Mouse (Mus musculus): ENCODE measurements around the gene Plppr3. TPM values are rescaled to one million over a fixed set of nuclear protein-coding genes. Genes with fewer than 3 reads are reported as not detected.
"Not testable (repeated sequence)": the region's sequence is repeated elsewhere in the genome, so short reads cannot be mapped to it uniquely, and the experiment has no call there.

Gene Plppr3
- total RNA-seq, 1 experiment from 2014 or later, result 0.49 TPM

DNA sequence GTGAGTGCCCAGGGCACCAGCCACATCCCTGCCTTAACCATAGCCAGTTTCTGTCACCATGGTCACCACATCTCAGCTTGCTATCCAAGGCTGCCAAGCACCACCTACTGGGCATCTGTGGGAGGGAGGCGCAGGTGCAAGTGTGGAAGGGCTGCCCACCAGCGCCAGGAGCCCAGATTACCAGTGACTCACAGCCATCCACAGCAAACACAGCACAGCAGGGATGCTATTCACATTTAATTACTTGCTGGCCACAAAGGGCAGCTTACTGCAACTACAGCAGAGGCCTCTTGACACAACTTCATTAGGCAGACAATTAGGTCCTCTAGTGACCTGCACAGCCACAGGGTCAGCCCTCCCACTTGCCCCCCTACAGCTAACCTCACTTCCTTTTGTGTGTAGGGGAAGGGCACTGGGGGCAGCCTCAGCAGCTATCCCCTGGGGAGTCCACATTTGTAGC lies 26.5 kb upstream of the Plppr3 start:
- DNase-seq, result no peak

DNA sequence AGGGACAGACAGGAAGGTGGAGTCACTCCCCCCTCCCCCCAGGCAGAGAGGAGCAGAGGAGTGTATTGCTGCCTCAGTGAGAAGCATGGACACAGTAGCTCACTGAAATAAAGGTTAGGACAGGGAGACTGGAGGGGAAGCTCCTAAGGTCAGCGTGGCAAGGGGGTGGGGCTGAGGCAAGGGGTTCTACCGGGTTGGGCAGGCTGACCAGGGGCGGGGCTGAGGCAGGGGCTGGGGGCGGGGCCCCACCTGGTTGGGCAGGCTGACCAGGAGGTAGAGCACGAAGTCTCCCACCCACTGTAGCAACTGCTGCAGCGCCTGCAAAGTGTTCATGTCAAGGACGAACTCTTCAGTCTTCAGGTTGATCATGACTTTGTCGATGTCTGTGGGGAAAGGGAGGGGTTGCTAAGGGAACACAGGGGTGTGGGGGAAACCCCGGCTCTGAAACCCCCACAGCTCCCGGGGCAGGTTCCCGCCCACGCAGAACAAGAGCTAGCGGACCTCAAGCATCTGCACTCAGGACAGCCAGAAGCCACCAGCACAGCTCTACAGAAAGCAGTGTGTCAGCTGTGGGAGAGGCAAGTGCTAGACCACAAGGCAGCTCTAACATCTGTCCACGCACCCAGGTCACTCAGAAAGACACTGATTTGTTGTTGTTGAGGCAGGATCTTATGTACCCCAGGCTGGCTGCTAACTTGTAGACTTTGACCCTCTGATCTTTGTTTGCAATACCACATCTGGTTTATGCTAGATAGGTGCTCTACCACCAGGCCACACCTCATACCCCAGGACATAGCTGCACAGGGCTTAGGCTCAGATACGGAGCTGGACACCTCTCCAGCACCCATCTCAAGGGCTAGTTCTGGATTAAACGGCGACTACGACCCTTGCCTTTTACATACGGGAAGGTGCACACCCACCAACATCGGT lies 23.1 kb upstream of the Plppr3 start:
- DNase-seq, result no peak

DNA sequence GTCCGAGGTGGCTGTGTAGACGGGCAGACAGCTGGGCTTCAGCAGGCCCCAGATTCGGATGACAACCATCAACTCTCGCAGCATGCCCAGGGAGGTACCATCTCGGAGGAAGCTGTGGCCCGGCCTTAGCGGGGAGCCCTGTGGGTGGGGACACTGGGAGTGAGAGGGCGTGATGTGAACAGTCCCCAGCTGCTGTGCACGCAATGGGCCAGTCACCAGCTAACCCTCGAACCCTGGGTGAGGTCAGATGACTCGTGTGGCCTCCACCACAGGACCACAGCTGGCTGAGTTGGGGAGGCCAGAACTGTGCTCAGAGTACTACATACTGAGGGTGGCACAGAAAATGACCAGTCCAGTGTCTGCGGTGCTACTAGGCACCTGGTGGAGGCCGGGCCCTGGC lies 22.4 kb upstream of the Plppr3 start:
- no peak for DNase-seq

DNA sequence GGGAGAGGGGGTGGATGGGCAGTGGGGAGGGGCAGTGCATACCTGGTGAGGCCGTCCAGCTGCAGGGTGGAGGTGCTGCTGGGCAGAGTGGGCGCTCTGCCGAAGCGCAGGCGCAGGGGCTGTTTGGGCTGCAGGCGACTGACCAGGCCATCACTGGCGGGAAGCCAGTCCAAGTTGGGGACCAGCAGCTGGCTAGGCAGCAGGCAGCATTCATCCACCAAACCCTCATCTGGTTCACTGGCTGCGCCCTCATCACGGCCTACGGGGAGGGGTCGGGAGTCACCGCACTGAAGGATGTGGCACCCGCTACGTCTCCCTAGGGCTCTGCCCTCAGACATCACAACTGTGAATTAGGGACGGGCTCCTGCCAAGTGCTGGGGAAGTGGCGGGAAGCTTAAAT lies 21.9 kb upstream of the Plppr3 start:
- no peak for DNase-seq

- DNase-seq, result peak; percentile 82
These were observed 18.2 kb upstream of the Plppr3 start for GRCm38 (mm10) chr10:79892451-79893118.

DNA sequence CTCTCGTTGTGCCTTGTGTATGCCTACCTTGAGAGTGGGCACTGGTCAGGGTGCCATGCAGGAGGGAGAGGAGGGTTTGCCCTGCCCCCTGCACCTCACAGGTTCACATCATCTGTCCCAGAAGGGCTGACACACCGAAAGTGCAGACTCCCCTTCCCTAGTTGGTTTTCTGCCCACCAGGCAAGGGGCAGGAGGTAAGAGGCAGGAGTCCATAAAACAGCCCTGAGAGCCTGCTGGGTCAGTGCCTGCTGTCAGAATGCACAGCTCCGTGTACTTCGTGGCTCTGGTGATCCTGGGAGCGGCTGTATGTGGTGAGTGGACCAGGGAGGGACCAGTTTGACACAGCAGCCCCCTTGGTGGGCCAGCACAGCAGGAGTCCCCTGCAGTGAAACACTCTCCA lies 16.2 kb upstream of the Plppr3 start, which contains the start of gene Cfd:
TSS of gene Cfd (plus strand) at position 184 of the 400 bp plus-strand sequence.
- DNase-seq, result no peak

DNA sequence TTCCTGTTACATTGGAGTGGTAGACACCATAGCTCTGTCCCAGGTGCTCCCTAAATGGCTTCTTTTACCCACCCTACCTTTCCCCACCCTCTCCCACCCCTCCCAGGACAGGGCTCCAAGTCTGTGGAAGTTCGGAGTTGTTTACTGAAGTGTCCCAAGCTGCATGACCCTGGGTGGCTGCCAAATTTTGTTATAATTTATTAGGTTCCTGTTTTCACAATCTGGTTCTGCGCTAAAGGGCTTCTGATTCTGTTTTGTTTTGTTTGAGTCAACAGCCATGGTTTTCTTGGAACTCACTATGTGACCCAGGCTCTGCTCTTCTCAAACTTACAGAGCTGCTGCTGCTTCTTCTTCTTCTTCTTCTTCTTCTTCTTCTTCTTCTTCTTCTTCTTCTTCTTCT lies 15.0 kb upstream of the Plppr3 start:
- no peak for DNase-seq

DNA sequence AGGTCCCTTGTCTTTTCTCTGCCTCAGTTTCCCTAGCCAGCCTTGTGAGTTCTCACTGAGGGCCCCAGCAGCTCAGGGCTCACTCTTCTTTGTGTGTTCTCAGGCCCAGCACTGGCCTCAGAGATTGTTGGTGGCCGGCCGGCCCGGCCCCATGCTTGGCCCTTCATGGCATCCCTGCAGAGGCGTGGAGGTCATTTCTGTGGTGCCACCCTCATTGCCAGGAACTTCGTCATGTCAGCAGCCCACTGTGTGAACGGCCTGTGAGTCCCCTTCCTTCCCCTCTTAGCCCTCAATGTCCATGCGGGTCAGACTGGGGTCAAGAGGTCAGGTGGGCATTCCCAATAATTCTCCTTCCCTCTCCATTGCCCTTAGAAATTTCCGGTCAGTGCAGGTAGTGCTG lies 12.2 kb upstream of the Plppr3 start:
- DNase-seq, result no peak

DNA sequence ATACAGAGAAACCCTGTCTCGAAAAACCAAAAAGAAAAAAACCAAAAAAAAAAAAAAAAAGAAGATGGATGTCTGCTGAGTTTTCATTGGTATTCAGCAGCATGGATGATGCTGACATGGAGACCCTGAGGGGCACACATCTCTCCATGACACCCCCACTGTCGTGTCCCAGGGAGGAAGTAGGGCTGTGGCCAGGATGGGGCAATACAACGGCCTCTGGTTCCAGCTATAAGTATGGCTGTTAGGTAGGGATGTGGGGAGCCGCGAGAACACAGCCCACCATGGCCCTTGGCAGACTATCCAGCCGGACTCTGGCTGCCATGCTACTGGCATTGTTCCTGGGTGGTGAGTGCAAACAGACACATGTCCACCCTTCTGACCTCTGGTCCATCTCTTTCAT lies 11.6 kb upstream of the Plppr3 start, which contains the start of gene Elane:
TSS of gene Elane (plus strand) at position 194 of the 400 bp plus-strand sequence.
- no peak for DNase-seq

DNA sequence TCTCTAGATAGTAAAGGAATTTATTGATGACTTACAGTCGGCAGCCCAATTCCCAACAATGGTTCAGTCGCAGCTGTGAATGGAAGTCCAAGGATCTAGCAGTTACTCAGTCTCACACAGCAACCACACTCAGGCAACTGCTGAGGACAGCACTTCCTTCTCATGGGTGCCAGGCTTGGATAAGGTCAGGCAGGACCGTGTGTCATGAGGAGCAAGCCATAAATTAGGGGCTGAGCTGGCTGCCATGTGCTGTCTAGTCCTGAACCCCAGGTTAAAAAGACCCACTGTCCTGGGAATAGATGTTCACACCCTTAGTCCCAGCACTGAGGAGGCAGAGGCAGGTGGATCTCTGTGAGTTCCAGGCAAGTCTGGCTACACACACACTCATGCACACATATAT lies 10.5 kb upstream of the Plppr3 start:
- DNase-seq, result not testable (repeated sequence)

DNA sequence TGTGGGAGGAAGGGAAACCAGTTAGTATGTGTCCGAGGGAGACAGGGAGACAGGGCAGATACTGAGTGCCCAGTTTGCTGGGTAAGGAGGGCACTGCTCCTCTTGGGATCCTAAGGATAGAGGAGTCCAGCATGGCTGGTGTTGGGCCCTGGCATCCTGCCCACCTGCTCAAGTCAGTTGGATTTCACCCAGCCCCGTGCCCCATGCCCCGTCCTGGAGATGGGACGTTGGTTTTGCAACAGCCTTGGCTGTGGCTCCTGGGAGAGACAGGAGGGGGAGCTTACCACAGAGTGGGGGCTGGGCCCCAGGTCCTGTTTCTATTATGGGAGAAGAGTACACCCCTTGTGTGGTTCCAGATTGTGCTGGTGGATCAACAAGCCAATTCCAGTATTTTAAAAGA lies 10.0 kb upstream of the Plppr3 start:
- peak; percentile 85 for DNase-seq

DNA sequence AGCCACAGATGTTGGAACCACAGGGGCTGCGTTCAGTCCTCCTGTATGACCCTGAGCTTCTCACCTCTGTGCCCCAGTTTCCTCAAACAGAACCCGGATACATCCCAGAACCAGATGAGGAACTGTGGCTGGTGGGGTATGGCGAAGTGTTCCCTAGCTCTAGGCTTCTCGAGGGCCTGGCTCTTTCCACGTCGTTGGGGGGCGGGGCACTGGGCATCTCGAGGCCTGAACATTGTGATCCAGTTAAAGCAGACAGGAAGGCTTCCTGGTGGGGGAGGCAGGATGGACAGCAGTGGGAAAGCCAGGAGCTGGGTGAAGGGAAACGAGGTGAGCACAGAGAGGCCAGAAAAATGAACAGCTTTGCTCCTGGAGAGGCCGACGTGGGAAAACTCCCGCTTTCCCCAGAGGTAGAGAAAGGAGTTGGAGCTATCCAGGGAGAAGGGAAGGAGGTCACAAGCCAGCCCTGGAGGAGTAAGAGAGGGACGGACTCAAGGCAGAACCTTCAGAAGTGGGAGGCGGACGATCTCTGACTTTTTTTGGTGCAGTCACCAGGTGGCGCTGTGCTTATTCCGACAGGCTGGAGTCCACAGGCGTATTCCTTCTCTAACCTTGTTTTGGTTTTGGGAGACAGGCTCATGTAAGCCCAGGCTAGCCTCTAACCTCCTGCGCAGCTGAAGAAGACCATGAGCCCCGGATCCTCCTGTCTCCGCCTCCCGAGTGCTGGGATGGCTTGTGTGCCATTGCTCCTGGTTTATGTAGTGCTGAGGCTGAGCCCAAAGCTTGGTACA lies 9.1 kb upstream of the Plppr3 start:
- DNase-seq, result peak; percentile 83

DNA sequence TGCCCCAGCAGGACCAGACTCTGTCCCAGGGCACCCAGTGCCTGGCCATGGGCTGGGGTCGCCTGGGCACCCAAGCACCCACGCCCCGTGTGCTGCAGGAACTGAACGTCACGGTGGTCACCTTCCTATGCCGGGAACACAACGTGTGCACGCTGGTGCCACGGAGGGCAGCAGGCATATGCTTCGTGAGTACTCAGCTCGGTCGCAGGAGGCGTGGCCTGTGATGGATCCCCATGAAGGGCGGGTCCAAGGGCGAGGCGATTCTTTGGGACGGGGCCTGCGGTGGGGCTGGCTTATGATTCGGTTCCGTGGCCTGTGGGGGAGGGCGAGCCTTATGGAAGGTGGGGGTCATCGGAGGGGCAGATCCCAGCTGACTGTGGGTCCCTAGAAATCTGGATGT lies 7.5 kb upstream of the Plppr3 start:
- no peak for DNase-seq

DNA sequence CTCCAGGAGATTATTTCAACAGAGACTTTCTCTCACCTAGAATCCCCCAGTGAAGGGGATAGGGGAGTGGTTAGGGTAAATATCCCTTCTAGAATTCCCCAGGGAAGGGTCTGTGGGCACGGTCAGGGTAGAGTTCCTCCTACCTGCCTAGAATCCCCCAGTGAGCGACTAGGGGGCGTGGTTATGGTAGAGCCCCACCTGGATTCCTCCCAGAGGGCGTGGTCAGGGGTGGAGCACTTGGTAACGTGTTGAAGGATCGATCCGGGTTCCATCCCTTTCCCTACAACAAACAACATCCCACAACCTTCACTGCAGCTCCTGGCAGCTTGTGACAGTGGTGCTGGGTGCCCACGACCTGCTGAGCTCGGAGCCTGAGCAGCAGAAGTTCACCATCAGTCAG lies 6.3 kb upstream of the Plppr3 start:
- DNase-seq, result no peak

- no peak for DNase-seq
These were observed 5.1 kb upstream of the Plppr3 start for GRCm38 (mm10) chr10:79879527-79879926.

- DNase-seq, result no peak
These were observed 3.3 kb upstream of the Plppr3 start for GRCm38 (mm10) chr10:79877757-79878156.

GRCm38 (mm10) chr10:79877174-79877573 lies 2.7 kb upstream of the Plppr3 start:
- no peak for DNase-seq

DNA sequence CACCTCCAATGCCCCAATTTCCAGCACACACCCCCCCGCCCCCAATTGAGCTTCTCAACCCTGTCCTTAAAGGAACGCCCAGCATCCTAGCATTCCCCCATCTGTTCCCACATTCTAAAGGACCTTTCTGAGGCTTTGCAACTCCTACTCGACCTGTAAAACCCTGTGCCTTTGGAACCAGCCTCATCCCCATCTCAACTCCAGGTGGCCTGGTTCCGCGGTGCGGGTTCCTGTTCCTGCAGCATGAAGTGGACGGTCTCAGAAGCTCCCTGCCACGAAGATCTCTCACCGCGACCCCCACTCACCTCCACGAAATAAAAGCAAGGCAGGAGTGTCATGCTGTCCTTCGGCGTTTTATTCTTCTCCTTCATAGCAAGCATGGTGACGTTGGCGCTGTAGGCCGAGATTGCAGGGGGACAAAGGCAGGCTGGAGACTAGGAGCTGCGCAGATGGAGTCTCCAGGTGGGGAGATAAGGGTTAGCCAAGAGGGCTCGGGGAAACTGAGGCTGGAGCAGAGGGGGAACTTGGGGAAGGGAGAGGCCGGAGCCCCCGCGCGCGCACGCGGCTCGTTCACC lies 632 bp downstream of the Plppr3 start:
- DNase-seq, result no peak

DNA sequence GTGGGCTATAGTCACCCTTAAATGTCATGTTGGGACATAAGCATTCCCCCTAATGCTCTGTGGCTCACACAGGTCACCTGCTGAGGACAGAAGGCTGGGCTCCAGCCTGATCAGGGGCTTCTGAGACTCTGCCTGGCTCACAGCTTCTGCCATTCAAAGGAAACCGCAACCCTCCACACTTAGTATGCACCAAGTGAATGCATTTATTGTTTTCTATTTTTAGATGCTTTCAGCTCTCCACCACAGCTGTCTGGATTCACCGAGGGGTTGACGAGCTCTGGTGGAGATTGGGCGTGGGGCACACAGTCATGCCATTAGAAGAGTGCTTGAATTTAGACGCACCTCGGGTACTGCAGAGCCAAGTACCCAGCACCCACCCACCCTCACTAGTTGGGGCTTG lies 1.1 kb downstream of the Plppr3 start:
- DNase-seq, result no peak

- no peak for DNase-seq
These were observed 1.6 kb downstream of the Plppr3 start for GRCm38 (mm10) chr10:79872862-79873261.

- DNase-seq, result no peak
These were observed 2.6 kb downstream of the Plppr3 start for GRCm38 (mm10) chr10:79871845-79872244.

DNA sequence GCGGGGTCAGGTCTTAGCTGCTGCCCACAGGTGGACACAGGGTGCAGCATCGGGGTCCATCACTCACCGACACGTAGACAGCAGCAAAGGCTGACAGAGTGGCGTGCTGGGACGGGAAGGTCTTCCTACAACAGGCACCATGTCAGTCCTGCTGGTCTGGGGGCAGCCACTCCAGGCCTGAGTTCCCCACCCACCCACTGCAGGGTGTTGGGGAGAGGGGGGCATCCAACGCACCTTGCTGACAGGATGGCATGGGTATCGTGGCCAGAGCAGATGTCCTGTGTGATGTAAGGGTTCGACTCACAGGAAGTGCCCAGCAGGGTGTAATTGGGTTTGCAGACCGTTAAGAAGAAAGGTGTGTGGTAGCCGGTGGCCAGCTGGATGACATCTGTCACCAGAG lies 7.8 kb downstream of the Plppr3 start:
- no peak for DNase-seq
